Mouse (Mus musculus): Measurements from ENCODE around the gene Clcn5. TPM values are rescaled to one million over a fixed set of nuclear protein-coding genes. Genes with fewer than 3 reads are reported as not detected.

Gene Clcn5
- total and polyA plus RNA-seq, 2 experiments from 2014 or later: 6.6 to 22.8 TPM

DNA sequence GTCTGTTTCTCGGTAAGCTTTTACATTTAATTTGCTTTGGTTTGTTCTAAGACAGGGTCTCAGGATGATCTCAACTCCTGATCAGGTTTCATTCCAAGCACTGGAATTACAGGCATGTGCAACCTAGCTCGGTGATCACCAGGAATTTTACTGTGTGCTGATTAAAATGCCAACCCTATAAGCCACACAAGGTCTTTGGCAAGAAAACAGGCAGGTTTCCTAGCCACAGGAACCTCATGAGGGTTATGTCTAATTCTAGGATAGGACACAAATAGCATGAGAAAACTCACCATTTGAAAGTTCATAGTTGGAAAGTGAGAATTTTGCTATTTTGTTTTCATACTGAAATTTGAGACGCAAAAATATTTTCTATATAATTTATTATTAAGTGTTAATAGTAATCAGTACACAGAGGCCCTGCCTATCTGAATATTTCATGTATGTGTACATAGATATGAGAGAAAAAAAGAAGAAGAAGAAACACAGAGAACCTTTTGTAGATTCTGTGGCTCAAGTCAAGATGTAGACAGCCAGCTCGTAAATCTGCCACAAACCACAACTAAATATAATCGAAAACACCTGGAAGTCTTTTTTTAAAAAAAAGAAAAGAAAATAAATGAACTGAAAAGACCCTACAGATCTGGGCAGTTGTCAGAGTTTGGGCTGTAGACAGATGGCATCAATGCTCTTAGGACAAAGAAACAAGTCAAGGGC, 58.6 kb downstream of the Clcn5 start:
- H3K9me3 ChIP-seq (replicated peaks; ENCODE audit: control insufficient read depth, low read length): no peaks in the 10 kb centered on the region
- H3K4me2 ChIP-seq (ENCODE audit: low read depth, low read length): no peak overlapping the region
- H3K4me3 ChIP-seq (ENCODE audit: low read depth, low read length): no peak overlapping the region
- DNase-seq (ENCODE audit: low spot score) (no peak), ATAC-seq (ENCODE audit: insufficient read depth, low read depth) (no peak)
- no peaks in the 10 kb centered on the region for H3K4me1 ChIP-seq (ENCODE audit: control insufficient read depth, insufficient read depth)
- no peak for TF ChIP-seq EP300 (IDR thresholded peaks at IDR 0.05; ENCODE audit: low read depth)
- no peak for TF ChIP-seq CTCF (IDR thresholded peaks at IDR 0.05; ENCODE audit: low read depth)
- 64% methylated on average over 5 of the region's 5 CpGs for WGBS
- no peaks in the 10 kb centered on the region for H3K36me3 ChIP-seq (replicated peaks; ENCODE audit: control insufficient read depth, insufficient read depth, low read length)
- no peak overlapping the region for H3K9ac ChIP-seq (replicated peaks; ENCODE audit: low read depth, low read length)
- H3K27ac ChIP-seq (ENCODE audit: low read depth): no peak overlapping the region
- no peaks in the 10 kb centered on the region for H3K27me3 ChIP-seq (ENCODE audit: control insufficient read depth, insufficient read depth, low read length)

- Histone ChIP-seq H3K27me3 (ENCODE audit: control insufficient read depth, insufficient read depth, low read length) (no peaks in the 10 kb centered on the region), H3K36me3 (replicated peaks; ENCODE audit: control insufficient read depth, insufficient read depth, low read length) (no peaks in the 10 kb centered on the region), H3K4me1 (ENCODE audit: control insufficient read depth, insufficient read depth) (no peaks in the 10 kb centered on the region), H3K27ac (ENCODE audit: low read depth) (no peak overlapping the region), H3K9me3 (replicated peaks; ENCODE audit: control insufficient read depth, low read length) (no peaks in the 10 kb centered on the region), H3K9ac (replicated peaks; ENCODE audit: low read depth, low read length) (no peak overlapping the region), H3K4me2 (ENCODE audit: low read depth, low read length) (no peak overlapping the region), H3K4me3 (ENCODE audit: low read depth, low read length) (no peak overlapping the region)
- DNase-seq (ENCODE audit: low spot score) (no peak), ATAC-seq (ENCODE audit: insufficient read depth, low read depth) (no peak)
- 81% methylated on average over 3 of the region's 3 CpGs for WGBS
- TF ChIP-seq CTCF (IDR thresholded peaks at IDR 0.05; ENCODE audit: low read depth) (no peak), EP300 (IDR thresholded peaks at IDR 0.05; ENCODE audit: low read depth) (no peak)
These were observed 59.4 kb downstream of the Clcn5 start for GRCm38 (mm10) chrX:7259718-7260117.

GRCm38 (mm10) chrX:7256022-7256421, 63.1 kb downstream of the Clcn5 start:
- TF ChIP-seq CTCF (IDR thresholded peaks at IDR 0.05; ENCODE audit: low read depth) (no peak), EP300 (IDR thresholded peaks at IDR 0.05; ENCODE audit: low read depth) (no peak)
- Histone ChIP-seq H3K9me3 (replicated peaks; ENCODE audit: control insufficient read depth, low read length) (no peaks in the 10 kb centered on the region), H3K4me2 (ENCODE audit: low read depth, low read length) (no peak overlapping the region), H3K36me3 (replicated peaks; ENCODE audit: control insufficient read depth, insufficient read depth, low read length) (no peaks in the 10 kb centered on the region), H3K27me3 (ENCODE audit: control insufficient read depth, insufficient read depth, low read length) (no peaks in the 10 kb centered on the region), H3K9ac (replicated peaks; ENCODE audit: low read depth, low read length) (no peak overlapping the region), H3K27ac (ENCODE audit: low read depth) (0 out of 2 replicates have a peak overlapping the region, but pooled peaks have one; percentile 5), H3K4me3 (ENCODE audit: low read depth, low read length) (no peak overlapping the region), H3K4me1 (ENCODE audit: control insufficient read depth, insufficient read depth) (no peaks in the 10 kb centered on the region)
- 28% methylated on average over 3 of the region's 3 CpGs for WGBS
- peak; percentile 14 for DNase-seq (ENCODE audit: low spot score)
- no peak for ATAC-seq (ENCODE audit: insufficient read depth, low read depth)

DNA sequence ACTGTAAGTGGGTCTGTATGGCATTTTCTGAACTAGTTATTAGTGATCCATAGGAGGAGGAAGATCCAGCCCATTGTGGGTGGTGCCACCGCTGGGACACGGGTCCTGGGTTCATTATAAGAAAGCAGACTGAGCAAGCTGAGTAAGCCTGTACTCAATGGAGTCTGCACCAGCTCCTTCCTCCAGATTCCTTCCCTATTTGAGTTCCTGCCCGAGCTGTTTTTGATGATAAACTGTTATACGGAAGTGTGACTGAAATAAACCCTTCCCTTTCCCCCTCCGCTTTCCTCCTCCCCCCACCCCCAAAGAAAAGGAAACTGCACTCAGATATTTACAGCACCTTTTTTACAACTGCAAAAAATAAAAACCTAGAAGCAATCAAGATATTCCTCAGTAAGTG, 115.1 kb downstream of the Clcn5 start:
- Histone ChIP-seq H3K27me3 (ENCODE audit: control insufficient read depth, insufficient read depth, low read length) (no peaks in the 10 kb centered on the region), H3K9me3 (replicated peaks; ENCODE audit: control insufficient read depth, low read length) (no peaks in the 10 kb centered on the region), H3K36me3 (replicated peaks; ENCODE audit: control insufficient read depth, insufficient read depth, low read length) (no peaks in the 10 kb centered on the region), H3K4me3 (ENCODE audit: low read depth, low read length) (no peak overlapping the region), H3K4me2 (ENCODE audit: low read depth, low read length) (no peak overlapping the region), H3K4me1 (ENCODE audit: control insufficient read depth, insufficient read depth) (no peaks in the 10 kb centered on the region), H3K27ac (ENCODE audit: low read depth) (no peak overlapping the region), H3K9ac (replicated peaks; ENCODE audit: low read depth, low read length) (no peak overlapping the region)
- WGBS: 54% methylated on average over 5 of the region's 5 CpGs
- DNase-seq (ENCODE audit: low spot score) (no peak), ATAC-seq (ENCODE audit: insufficient read depth, low read depth) (no peak)
- TF ChIP-seq CTCF (IDR thresholded peaks at IDR 0.05; ENCODE audit: low read depth): no peak
- TF ChIP-seq EP300 (IDR thresholded peaks at IDR 0.05; ENCODE audit: low read depth): no peak

DNA sequence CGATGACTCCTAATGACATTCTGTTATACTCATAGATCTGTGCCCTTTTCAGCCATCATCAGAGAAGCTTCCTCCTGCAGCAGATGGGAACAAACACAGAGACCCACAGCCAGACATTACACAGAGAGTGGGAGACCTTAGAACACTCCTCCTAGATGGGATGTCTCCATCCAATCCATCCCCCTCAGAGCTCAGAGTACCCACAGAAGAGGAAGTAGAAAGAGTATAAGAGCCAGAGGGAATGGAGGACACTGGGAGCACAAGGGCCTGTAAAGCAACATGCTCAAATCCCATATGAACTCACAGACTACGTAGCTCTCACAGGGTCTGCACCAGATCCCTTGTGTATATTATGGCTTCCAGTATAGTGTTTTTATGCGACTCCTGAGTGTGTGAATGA, 115.6 kb downstream of the Clcn5 start:
- ATAC-seq (ENCODE audit: insufficient read depth, low read depth): no peak

DNA sequence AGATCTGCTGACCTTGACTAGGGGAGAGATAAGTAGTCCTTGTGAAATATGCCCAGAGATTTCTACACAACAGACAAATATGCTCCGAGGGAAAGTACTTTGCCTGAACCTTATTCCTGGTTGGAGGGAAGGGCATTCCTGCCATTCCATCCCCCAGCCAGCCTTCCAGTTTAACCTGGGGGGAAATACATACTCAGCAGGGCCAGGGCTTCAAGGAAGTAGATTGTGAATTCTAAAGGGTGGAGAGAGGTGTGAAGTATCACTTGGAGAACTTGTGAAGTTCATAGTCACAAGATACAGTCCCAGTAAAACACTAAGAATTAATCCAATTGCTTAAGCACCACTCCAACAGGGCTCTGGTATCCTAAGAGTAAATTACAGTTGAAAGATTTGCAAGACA, 121.3 kb downstream of the Clcn5 start:
- H3K9ac ChIP-seq (replicated peaks; ENCODE audit: low read depth, low read length): no peak overlapping the region
- WGBS: 29% methylated on average over 1 of the region's 1 CpGs
- no peak for ATAC-seq (ENCODE audit: insufficient read depth, low read depth)
- DNase-seq (ENCODE audit: low spot score): no peak
- no peaks in the 10 kb centered on the region for H3K4me1 ChIP-seq (ENCODE audit: control insufficient read depth, insufficient read depth)
- no peak overlapping the region for H3K4me3 ChIP-seq (ENCODE audit: low read depth, low read length)
- H3K4me2 ChIP-seq (ENCODE audit: low read depth, low read length): no peak overlapping the region
- no peak for TF ChIP-seq EP300 (IDR thresholded peaks at IDR 0.05; ENCODE audit: low read depth)
- no peak for TF ChIP-seq CTCF (IDR thresholded peaks at IDR 0.05; ENCODE audit: low read depth)
- no peaks in the 10 kb centered on the region for H3K27me3 ChIP-seq (ENCODE audit: control insufficient read depth, insufficient read depth, low read length)
- H3K36me3 ChIP-seq (replicated peaks; ENCODE audit: control insufficient read depth, insufficient read depth, low read length): no peaks in the 10 kb centered on the region
- no peaks in the 10 kb centered on the region for H3K9me3 ChIP-seq (replicated peaks; ENCODE audit: control insufficient read depth, low read length)
- H3K27ac ChIP-seq (ENCODE audit: low read depth): no peak overlapping the region

More for the DNA sequence above, 115.6 kb downstream of the Clcn5 start:
- no peaks in the 10 kb centered on the region for H3K9me3 ChIP-seq (replicated peaks; ENCODE audit: control insufficient read depth, low read length)
- H3K27me3 ChIP-seq (ENCODE audit: control insufficient read depth, insufficient read depth, low read length): no peaks in the 10 kb centered on the region
- no peaks in the 10 kb centered on the region for H3K4me1 ChIP-seq (ENCODE audit: control insufficient read depth, insufficient read depth)
- H3K4me2 ChIP-seq (ENCODE audit: low read depth, low read length): no peak overlapping the region
- H3K27ac ChIP-seq (ENCODE audit: low read depth): no peak overlapping the region
- no peak overlapping the region for H3K9ac ChIP-seq (replicated peaks; ENCODE audit: low read depth, low read length)
- H3K36me3 ChIP-seq (replicated peaks; ENCODE audit: control insufficient read depth, insufficient read depth, low read length): no peaks in the 10 kb centered on the region
- H3K4me3 ChIP-seq (ENCODE audit: low read depth, low read length): no peak overlapping the region
- no peak for TF ChIP-seq CTCF (IDR thresholded peaks at IDR 0.05; ENCODE audit: low read depth)
- TF ChIP-seq EP300 (IDR thresholded peaks at IDR 0.05; ENCODE audit: low read depth): no peak
- DNase-seq (ENCODE audit: low spot score): no peak
- 85% methylated on average over 3 of the region's 3 CpGs for WGBS
